Mouse (Mus musculus) forebrain, embryonic 15.5 days (tissue): ENCODE results near the gene Fam186b. TPM values are rescaled to one million over a fixed set of nuclear protein-coding genes. Genes with fewer than 3 reads are reported as not detected.

Experiments used
- ATAC-seq: fragments of 200-750 bp; cut with Nextera tagmentation; replicated peaks from 2 replicates; pipeline ENCODE4 v1.8.0; 2017; ENCODE audit warnings: mild to moderate bottlenecking, moderate TSS enrichment, moderate library complexity
- H3K27ac ChIP-seq: fragments of 300-500 bp; sonication (generic); replicated peaks from 2 replicates; pipeline ENCODE4 v1.5.1; 2015; ENCODE audit warnings: mild to moderate bottlenecking, inconsistent platforms
- H3K27me3 ChIP-seq: fragments of 300-500 bp; sonication (generic); 2 replicates; pipeline ENCODE4 v1.6.1; 2015; ENCODE audit warnings: inconsistent platforms
- H3K36me3 ChIP-seq: fragments of 300-500 bp; sonication (generic); 2 replicates; pipeline ENCODE4 v1.6.1; 2015; ENCODE audit warnings: mild to moderate bottlenecking, inconsistent platforms
- H3K4me1 ChIP-seq: fragments of 300-500 bp; sonication (generic); 2 replicates; pipeline ENCODE4 v1.6.1; 2015; ENCODE audit warnings: inconsistent platforms
- H3K4me2 ChIP-seq: fragments of 300-500 bp; sonication (generic); replicated peaks from 2 replicates; pipeline ENCODE4 v1.6.1; 2015; ENCODE audit warnings: mild to moderate bottlenecking, inconsistent platforms
- H3K4me3 ChIP-seq: fragments of 300-500 bp; sonication (generic); 2 replicates; pipeline ENCODE4 v1.5.1; 2015; ENCODE audit warnings: mild to moderate bottlenecking, inconsistent platforms
- H3K9ac ChIP-seq: fragments of 300-500 bp; sonication (generic); replicated peaks from 2 replicates; pipeline ENCODE4 v1.6.1; 2015; ENCODE audit warnings: mild to moderate bottlenecking, inconsistent platforms
- H3K9me3 ChIP-seq: fragments of 300-500 bp; sonication (generic); 2 replicates; pipeline ENCODE4 v1.6.1; 2016; ENCODE audit warnings: inconsistent platforms
- WGBS: fragments of 180-500 bp; shearing (Covaris S2); methylation state at CpG from one replicate; pipeline ENCODE4 v1.1.7; 2015; ENCODE audit warnings: mixed read lengths; 5-methylcytosine and 5-hydroxymethylcytosine counted together
- polyA plus RNA-seq: library from polyadenylated mRNA; unstranded; fragments of >200 nt; fragmentation: Nextera tagmentation; extraction: Ambion mirVana; gene quantifications from 2 replicates; pipeline ENCODE4 v1.2.1, GENCODE M21; 2015

The Fam186b gene
- polyA plus RNA-seq, 1 experiment from 2014 or later, result 0.23 TPM

DNA sequence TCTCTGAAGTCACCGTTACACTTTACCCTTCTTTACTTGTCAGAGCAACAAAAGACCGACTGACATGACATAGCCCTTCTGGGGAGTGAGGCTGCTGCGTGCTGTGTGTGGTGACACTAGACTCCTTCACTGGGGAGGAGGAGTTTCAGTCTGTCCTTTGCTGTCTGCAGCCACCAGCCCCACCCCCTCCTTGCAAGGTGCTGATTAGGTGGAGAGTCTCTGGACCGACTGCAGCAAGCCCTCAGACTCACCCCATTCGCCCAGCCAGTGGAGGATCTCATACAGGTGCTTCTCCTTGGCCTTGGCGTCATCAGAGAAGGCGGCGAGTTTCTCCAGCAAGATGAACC lies 10.5 kb downstream of the Fam186b start:
- no peak overlapping the region for H3K4me2 ChIP-seq
- no peaks in the 10 kb centered on the region for H3K4me1 ChIP-seq

DNA sequence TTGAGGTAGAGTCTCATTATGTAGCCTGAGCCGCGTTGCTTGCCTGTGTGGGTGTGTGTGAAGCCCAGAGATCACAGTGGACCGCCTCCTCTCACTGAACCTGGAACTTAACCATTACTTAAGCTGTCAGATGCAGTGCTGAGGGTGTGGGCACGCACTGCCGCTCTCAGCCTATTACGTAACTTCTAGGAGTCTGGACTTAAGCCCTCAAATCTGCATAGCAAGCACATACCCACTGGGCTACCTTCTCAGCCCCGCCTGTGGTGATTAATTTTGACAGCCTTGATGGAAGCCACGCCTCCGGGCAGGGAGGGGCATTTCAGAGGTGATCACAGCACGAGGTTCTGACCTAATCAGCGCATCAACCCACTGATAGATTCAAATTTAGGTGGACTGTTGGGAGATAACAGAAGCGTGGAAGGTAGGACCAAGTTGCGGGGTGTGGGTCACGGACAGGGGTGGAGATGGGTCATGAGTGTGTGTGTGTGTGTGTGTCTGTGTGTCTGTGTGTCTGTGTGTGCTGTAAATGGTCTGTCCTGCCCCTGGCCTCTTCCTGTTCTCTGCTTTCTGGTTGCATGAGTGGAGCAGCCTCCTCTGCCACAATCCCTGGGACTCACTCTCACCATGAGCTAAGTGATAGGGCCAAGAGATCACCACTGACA lies 11.0 kb downstream of the Fam186b start:
- WGBS, result 50% methylated on average over 14 of the region's 14 CpGs

More for the DNA sequence above, 10.5 kb downstream of the Fam186b start:
- H3K4me3 ChIP-seq, result no peak overlapping the region
- H3K9ac ChIP-seq, result no peak overlapping the region
- H3K9me3 ChIP-seq, result no peaks in the 10 kb centered on the region
- 57% methylated on average over 8 of the region's 8 CpGs for WGBS
- H3K36me3 ChIP-seq, result no peaks in the 10 kb centered on the region
- H3K27me3 ChIP-seq, result no peaks in the 10 kb centered on the region
- no peak overlapping the region for H3K27ac ChIP-seq
- ATAC-seq, result no peak

DNA sequence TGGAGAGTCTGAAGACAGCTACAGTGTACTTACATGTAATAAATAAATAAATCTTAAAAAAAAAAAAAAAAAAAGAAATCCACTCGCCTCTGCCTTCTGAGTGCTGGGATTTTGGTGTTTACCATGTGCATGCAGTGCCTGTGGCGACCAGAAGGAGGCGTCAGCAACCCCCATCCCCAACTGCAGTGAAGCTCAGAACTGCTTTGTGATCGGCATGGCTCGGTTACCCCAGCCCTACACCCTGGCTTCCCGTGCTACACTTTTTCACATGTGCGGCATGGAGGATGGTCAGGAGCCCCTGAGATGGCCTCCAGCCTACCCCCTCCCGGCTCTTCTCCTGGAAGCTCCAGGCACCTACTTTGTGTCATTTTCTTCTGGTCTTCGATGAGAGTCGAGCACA lies 12.2 kb downstream of the Fam186b start:
- Histone ChIP-seq H3K4me3 (no peak overlapping the region), H3K27ac (no peak overlapping the region), H3K9me3 (no peaks in the 10 kb centered on the region), H3K4me1 (no peaks in the 10 kb centered on the region), H3K9ac (no peak overlapping the region), H3K27me3 (no peaks in the 10 kb centered on the region), H3K4me2 (no peak overlapping the region), H3K36me3 (no peaks in the 10 kb centered on the region)
- no peak for ATAC-seq
- 70% methylated on average over 10 of the region's 10 CpGs for WGBS

More for the DNA sequence above, 11.0 kb downstream of the Fam186b start:
- Histone ChIP-seq H3K4me1 (no peaks in the 10 kb centered on the region), H3K9me3 (no peaks in the 10 kb centered on the region), H3K27me3 (no peaks in the 10 kb centered on the region), H3K36me3 (no peaks in the 10 kb centered on the region), H3K4me3 (no peak overlapping the region), H3K4me2 (no peak overlapping the region), H3K27ac (no peak overlapping the region), H3K9ac (no peak overlapping the region)
- ATAC-seq, result no peak

DNA sequence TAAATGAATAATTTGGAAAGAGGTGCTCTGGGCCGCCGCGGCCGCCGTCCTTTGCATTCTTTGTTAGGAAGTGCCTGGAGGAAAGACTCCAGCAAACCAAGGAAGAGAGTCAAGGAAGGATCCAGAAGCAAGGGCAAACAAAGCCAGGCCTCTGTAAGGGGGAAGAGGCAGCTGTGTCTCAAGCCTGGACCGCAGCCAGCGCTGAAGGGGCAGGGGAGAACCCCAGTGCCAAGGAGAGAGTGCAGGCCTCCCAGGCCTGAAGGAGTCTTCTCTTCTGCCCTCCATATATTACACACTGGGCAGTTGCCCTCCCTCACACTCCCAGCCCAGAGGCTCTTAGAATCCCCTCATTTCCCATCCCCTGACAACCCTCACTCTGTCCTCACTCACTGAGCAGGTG lies 17.4 kb downstream of the Fam186b start:
- Histone ChIP-seq H3K4me3 (no peak overlapping the region), H3K27ac (no peak overlapping the region), H3K27me3 (no peaks in the 10 kb centered on the region), H3K9ac (no peak overlapping the region), H3K9me3 (no peaks in the 10 kb centered on the region), H3K36me3 (no peaks in the 10 kb centered on the region), H3K4me2 (no peak overlapping the region), H3K4me1 (no peaks in the 10 kb centered on the region)
- WGBS, result 82% methylated on average over 7 of the region's 7 CpGs
- no peak for ATAC-seq

DNA sequence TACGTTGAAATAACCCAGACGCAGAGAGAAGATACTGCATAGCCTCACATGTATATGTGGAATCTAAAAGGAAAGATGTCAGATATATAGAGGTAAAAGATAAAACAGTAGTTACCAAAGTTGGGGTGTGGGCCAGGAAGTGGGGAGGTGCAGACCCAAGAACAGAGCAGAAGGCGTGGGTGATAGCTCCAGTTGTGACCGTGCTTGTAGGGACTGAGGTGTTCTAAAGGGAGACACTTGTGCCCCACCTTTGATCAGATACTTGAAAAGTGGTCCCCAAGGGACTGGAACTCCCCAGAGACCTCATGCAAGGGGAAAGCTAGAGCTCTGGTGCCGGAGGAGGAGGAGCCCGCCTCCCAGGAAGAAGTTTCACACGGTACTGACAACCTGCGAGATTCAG lies 19.6 kb downstream of the Fam186b start:
- H3K4me3 ChIP-seq, result no peak overlapping the region
- no peaks in the 10 kb centered on the region for H3K9me3 ChIP-seq
- 87% methylated on average over 8 of the region's 8 CpGs for WGBS
- H3K4me1 ChIP-seq, result no peaks in the 10 kb centered on the region
- H3K4me2 ChIP-seq, result no peak overlapping the region
- no peak overlapping the region for H3K27ac ChIP-seq
- H3K36me3 ChIP-seq, result no peaks in the 10 kb centered on the region
- no peak for ATAC-seq
- H3K27me3 ChIP-seq, result no peaks in the 10 kb centered on the region
- no peak overlapping the region for H3K9ac ChIP-seq

DNA sequence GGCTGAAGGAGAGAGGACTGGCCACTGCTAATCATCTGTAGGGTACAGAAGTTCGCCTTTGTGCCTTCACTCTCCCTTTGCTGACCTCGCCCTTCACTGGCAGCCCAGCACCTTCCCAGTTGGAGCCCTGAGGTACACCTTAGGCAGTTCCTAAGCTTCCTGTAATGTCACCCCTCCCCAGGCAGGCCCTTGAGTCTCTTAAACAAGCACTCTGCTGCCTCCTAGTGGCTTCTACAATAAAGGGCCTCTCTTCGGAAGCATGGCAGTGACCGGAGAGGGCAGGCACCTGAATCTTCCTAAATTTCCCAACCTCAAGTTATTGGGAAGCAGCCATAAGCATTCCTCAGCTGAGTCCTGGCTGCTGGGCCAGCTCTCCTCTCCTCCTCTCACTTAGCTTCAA lies 30.0 kb downstream of the Fam186b start:
- no peaks in the 10 kb centered on the region for H3K36me3 ChIP-seq
- no peak overlapping the region for H3K4me2 ChIP-seq
- no peaks in the 10 kb centered on the region for H3K9me3 ChIP-seq
- ATAC-seq, result 0 out of 2 replicates have a peak, but pooled peaks have one; percentile 19
- no peaks in the 10 kb centered on the region for H3K27me3 ChIP-seq
- no peak overlapping the region for H3K4me3 ChIP-seq
- H3K9ac ChIP-seq, result no peak overlapping the region
- 18% methylated on average over 4 of the region's 4 CpGs for WGBS
- no peak overlapping the region for H3K27ac ChIP-seq
- H3K4me1 ChIP-seq, result no peaks in the 10 kb centered on the region

DNA sequence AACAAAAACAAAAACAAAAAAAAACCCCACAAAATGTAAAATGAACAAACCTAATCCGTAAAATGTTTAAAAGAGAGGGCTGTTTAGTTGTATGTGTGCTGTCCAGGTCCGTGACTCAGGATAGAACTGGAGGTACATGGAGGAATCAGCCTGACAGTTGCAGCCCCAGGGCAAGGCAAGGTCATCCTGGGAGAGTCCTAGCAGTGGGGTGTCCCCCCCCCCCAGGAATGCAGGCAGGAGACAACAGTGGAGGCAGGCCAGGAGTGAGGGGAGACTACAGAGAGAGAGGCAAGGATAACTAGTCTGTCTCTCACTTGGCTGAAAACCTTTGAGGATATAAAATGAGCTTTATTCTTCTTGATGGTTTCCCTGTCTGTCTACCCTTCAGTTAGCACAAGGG lies 31.3 kb downstream of the Fam186b start:
- Histone ChIP-seq H3K9ac (no peak overlapping the region), H3K4me3 (no peak overlapping the region), H3K4me1 (peaks cover 6% of the 10 kb centered on the region), H3K36me3 (no peaks in the 10 kb centered on the region), H3K4me2 (no peak overlapping the region), H3K27me3 (no peaks in the 10 kb centered on the region), H3K9me3 (no peaks in the 10 kb centered on the region), H3K27ac (no peak overlapping the region)
- 74% methylated on average over 2 of the region's 2 CpGs for WGBS
- no peak for ATAC-seq

DNA sequence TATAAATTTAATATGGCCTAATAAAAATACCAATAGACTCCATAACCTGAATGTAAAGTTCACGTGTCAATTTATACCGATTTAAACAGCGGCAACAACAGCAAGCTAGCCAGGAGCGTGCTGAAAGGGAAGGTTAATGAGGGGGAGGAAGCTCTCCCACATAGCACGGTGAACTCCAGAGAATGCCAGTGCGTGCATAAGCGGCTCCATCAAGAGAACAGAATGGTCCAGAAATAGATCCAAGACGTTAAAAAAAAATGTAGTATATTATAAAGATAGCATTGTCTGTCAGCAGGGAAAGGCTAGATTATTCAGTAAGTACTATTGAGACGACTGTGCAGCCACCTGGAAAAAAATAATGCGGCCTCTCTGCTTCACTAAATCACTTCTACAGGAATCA lies 33.0 kb downstream of the Fam186b start:
- no peak overlapping the region for H3K27ac ChIP-seq
- WGBS, result 33% methylated on average over 10 of the region's 10 CpGs
- no peak overlapping the region for H3K4me3 ChIP-seq
- no peaks in the 10 kb centered on the region for H3K27me3 ChIP-seq
- H3K9ac ChIP-seq, result no peak overlapping the region
- no peak for ATAC-seq
- H3K4me1 ChIP-seq, result peaks cover 8% of the 10 kb centered on the region
- no peak overlapping the region for H3K4me2 ChIP-seq
- no peaks in the 10 kb centered on the region for H3K9me3 ChIP-seq
- no peaks in the 10 kb centered on the region for H3K36me3 ChIP-seq

DNA sequence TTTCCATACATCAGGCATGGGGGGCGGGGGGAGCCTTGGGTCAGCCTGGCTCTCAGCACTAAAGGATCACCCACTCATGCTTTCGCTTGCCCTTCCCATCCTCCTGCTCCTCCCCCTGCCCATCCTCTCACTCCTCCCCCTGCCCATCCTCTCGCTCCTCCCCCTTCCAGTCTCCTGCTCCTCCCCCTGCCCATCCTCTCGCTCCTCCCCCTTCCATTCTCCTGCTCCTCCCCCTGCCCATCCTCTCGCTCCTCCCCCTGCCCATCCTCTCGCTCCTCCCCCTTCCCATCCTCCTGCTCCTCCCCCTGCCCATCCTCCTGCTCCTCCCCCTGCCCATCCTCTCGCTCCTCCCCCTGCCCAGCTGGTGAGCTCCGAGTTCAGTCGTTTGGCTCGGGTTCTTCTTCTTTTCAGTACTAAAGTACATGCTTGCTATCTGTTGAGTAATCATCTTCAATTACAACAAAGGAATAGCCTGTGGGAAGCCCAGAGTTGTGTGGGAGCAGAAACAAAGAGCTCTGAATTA lies 35.9 kb downstream of the Fam186b start:
- Histone ChIP-seq H3K36me3 (no peaks in the 10 kb centered on the region), H3K27ac (peak overlapping the region; percentile 34), H3K9me3 (no peaks in the 10 kb centered on the region), H3K27me3 (no peaks in the 10 kb centered on the region), H3K4me2 (peak overlapping the region; percentile 37), H3K4me3 (peak overlapping the region; percentile 8; the same call in 1 of the 2 replicates), H3K9ac (no peak overlapping the region), H3K4me1 (peaks cover 8% of the 10 kb centered on the region)
- WGBS, result 4% methylated on average over 9 of the region's 10 CpGs
- ATAC-seq, result no peak; the same call in 1 of the 2 replicates

DNA sequence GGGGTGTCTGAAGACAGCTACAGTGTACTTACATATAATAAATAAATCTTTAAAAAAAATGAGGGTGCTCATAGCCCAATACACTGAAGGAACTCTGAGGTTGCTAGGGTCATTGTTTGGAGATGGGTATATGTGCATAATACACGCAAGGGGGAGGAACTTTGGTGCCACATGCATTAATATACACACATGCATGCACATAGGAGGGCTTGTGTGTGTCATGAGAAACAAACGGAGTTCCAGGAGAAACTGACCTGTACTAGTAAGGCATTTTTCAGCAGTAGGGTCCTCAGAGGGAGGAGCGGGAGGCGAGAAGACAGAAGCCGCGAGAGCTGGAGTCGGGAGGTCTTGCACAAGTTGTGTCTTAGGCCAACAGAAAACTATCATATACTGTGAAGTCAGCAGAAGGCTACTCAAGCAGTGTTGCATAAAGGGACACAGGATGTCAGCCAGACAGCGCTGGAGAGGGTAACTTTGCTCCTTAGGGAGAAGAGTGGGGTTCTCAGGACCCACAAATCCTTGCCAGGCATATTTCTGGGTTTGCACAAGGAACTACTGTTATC lies 36.4 kb downstream of the Fam186b start:
- Histone ChIP-seq H3K27me3 (no peaks in the 10 kb centered on the region), H3K4me2 (peak overlapping the region; percentile 30), H3K4me1 (peaks cover 8% of the 10 kb centered on the region), H3K4me3 (no peak overlapping the region), H3K9me3 (no peaks in the 10 kb centered on the region), H3K36me3 (no peaks in the 10 kb centered on the region), H3K27ac (no peak overlapping the region), H3K9ac (no peak overlapping the region)
- ATAC-seq, result no peak; the same call in 1 of the 2 replicates
- 70% methylated on average over 8 of the region's 8 CpGs for WGBS

DNA sequence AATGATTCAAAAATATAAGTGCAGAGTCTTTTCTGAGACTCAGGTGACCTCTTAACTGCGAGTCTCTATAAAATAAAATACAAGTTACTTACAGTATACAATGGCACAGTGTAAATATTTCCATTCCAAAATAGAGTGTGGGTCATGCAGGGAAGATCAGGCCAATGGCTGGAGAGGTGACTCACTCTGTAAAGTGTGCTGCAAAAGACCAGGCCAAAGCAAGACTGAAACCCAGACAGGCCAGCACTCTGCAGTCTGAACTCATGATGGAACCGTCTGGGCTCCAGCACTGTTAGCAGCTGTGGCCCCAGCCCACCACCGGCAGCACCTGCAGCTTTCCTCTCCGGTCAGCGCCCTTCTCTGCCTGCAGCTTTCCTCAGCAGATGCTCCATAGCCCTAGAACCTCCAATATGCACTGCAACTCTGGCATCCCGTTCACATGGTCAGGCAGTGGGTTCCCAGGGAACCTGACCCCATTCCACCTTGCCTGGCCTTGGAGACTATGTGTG lies 40.4 kb downstream of the Fam186b start:
- Histone ChIP-seq H3K27me3 (no peaks in the 10 kb centered on the region), H3K27ac (no peak overlapping the region), H3K4me1 (peaks cover 28% of the 10 kb centered on the region), H3K4me2 (no peak overlapping the region), H3K36me3 (no peaks in the 10 kb centered on the region), H3K9ac (no peak overlapping the region), H3K4me3 (no peak overlapping the region), H3K9me3 (no peaks in the 10 kb centered on the region)
- no peak for ATAC-seq
- WGBS, result 87% methylated on average over 6 of the region's 6 CpGs

DNA sequence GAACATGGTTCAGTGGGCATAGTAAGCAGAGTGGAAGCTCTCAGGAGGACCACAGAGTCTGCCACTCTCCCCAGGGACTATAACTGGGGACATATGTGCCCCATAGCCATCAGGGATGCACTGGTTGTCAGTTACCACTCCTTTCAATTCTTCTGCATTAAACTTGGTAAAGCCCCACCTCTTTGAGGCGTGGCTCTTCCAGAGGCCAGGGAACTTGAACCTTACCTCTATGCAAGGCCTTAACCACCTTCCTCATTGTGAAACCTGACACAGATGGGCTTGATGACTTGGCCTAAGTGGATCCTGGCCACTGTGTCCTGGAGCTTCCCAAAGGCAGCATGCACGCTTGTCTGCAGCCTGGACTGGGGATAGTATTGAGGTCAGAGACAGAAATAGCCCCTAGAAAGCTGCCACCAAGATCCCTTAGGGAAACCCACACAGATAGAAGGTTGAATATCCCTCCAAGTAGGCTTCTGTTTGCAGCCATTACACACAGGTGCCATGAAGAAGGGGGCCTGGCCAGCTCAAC lies 41.1 kb downstream of the Fam186b start:
- Histone ChIP-seq H3K9ac (no peak overlapping the region), H3K27ac (no peak overlapping the region), H3K36me3 (no peaks in the 10 kb centered on the region), H3K4me1 (peaks cover 27% of the 10 kb centered on the region), H3K4me2 (no peak overlapping the region), H3K27me3 (no peaks in the 10 kb centered on the region), H3K9me3 (no peaks in the 10 kb centered on the region), H3K4me3 (no peak overlapping the region)
- 93% methylated on average over 2 of the region's 2 CpGs for WGBS
- no peak for ATAC-seq
